Mouse (Mus musculus): Measurements from ENCODE around the gene Entpd3.

GRCm38 (mm10) chr9:120563590-120563989 lies 24.0 kb downstream of the Entpd3 start:
- TF ChIP-seq CTCF (IDR thresholded peaks at IDR 0.05; ENCODE audit: insufficient read depth, low read depth, low read length) = no peak
- no peak for TF ChIP-seq POLR2A (IDR thresholded peaks at IDR 0.05; ENCODE audit: insufficient read depth, low read depth, low read length)
